Comparison of ENCODE assay signal across 9 mouse cellular contexts in the genomic region with DNA sequence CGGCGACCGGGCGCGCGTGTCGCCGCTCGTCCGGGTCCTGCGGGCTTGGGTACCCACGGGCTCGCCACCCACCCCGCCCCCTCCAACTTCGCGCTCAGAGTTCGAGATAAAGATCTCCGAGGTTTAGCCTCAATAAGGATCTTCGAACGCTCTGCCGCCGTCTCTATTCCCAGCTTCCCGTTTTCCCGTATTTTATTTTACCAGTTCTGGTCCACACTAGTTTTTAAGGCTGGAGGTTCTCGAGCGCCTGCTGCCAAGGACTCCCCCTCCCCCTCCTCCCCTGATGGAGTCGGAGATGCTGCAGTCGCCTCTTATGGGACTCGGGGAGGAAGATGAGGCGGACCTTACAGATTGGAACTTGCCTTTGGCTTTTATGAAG. TPM values are rescaled to one million over a fixed set of nuclear protein-coding genes. Genes with fewer than 3 reads are reported as not detected.
DNase-seq lines count a peak whose midpoint lies in the region; ATAC-seq and TF ChIP-seq lines count a peak whose summit lies in the region.
"Had no signal": no experiment of that assay in that cellular context is flagged by ENCODE, and none has a peak within 500 bp of the region (broad histone marks: within the 10 kb centered on the region; RNA-seq: fewer than 3 reads in every experiment).

No protein-coding gene starts in this region.

- under 1% methylated on average over 30 of the region's 30 CpGs for WGBS in heart, embryonic 12.5 days
- 1% methylated on average over 18 of the region's 30 CpGs for WGBS in intestine, embryonic 14.5 days
- under 1% methylated on average over 22 of the region's 30 CpGs for WGBS in midbrain, postnatal 0 days

- peak overlapping the region; percentile 89; the same call in 1 of the 2 replicates for H3K27ac ChIP-seq in heart, embryonic 12.5 days (ENCODE audit: poor library complexity, severe bottlenecking)
- H3K27ac ChIP-seq in intestine, embryonic 14.5 days (ENCODE audit: low read depth), result peak overlapping the region; percentile 75; the same call in 1 of the 2 replicates
- peak overlapping the region; percentile 84 for H3K27ac ChIP-seq in midbrain, postnatal 0 days (ENCODE audit: low read depth, low read length)

- H3K36me3 ChIP-seq in heart, embryonic 12.5 days, result peaks cover 14% of the 10 kb centered on the region
- H3K36me3 ChIP-seq in C2C12 (ENCODE audit: control insufficient read depth, insufficient read depth), result peaks cover 23% of the 10 kb centered on the region
- 0 out of 2 replicates have a peak, but pooled peaks cover 3% of the 10 kb centered on the region for H3K36me3 ChIP-seq in intestine, embryonic 14.5 days (ENCODE audit: control insufficient read depth, insufficient read depth, low read length)
- H3K36me3 ChIP-seq in midbrain, postnatal 0 days (ENCODE audit: insufficient read depth, low read length), result no peaks in the 10 kb centered on the region

- H3K9ac ChIP-seq in heart, embryonic 12.5 days, result peak overlapping the region; percentile 99
- H3K9ac ChIP-seq in intestine, embryonic 14.5 days (ENCODE audit: low read length), result peak overlapping the region; percentile 97
- H3K9ac ChIP-seq in midbrain, postnatal 0 days (replicated peaks; ENCODE audit: low read length, poor library complexity, severe bottlenecking), result peak overlapping the region; percentile 90

- no peak for TF ChIP-seq CTCF in C2C12 (IDR thresholded peaks at IDR 0.05; ENCODE audit: control insufficient read depth, insufficient read depth, insufficient read length)
- TF ChIP-seq CTCF in midbrain, postnatal 0 days (IDR thresholded peaks at IDR 0.05), result no peak

- H3K79me3 ChIP-seq in C2C12 (ENCODE audit: low read depth), result peaks cover 54% of the 10 kb centered on the region

- peak overlapping the region; percentile 95 for H3K4me2 ChIP-seq in heart, embryonic 12.5 days
- H3K4me2 ChIP-seq in intestine, embryonic 14.5 days (ENCODE audit: low read length), result peak overlapping the region; percentile 95
- H3K4me2 ChIP-seq in midbrain, postnatal 0 days (ENCODE audit: low read depth, low read length, poor library complexity, severe bottlenecking), result peak overlapping the region; percentile 95

- H3K9me3 ChIP-seq in heart, embryonic 12.5 days (replicated peaks), result no peaks in the 10 kb centered on the region
- no peaks in the 10 kb centered on the region for H3K9me3 ChIP-seq in intestine, embryonic 14.5 days (ENCODE audit: control insufficient read depth, low read length)
- no peaks in the 10 kb centered on the region for H3K9me3 ChIP-seq in midbrain, postnatal 0 days (ENCODE audit: low read length)

- peak overlapping the region; percentile 99 for H3K4me3 ChIP-seq in heart, embryonic 12.5 days
- peak overlapping the region; percentile 82 for H3K4me3 ChIP-seq in C2C12 (ENCODE audit: insufficient read depth, poor library complexity, severe bottlenecking)
- H3K4me3 ChIP-seq in intestine, embryonic 14.5 days (ENCODE audit: low read depth, low read length), result peak overlapping the region; percentile 92
- H3K4me3 ChIP-seq in midbrain, postnatal 0 days (ENCODE audit: low read depth, low read length), result peak overlapping the region; percentile 99

- DNase-seq in heart, adult 8-10 months (ENCODE audit: low spot score), result no peak
- DNase-seq in c-Kit-negative CD71-positive TER-119-positive erythroid progenitor cells, embryonic 14.5 days (ENCODE audit: low read depth, low spot score), result peak; percentile 16
- DNase-seq in intestine, embryonic 14.5 days (ENCODE audit: low spot score), result no peak
- peak; percentile 14 for DNase-seq in midbrain, postnatal 0 days (ENCODE audit: low spot score)
- DNase-seq in thymus, postnatal 10 days (ENCODE audit: low spot score in 2 of 2), result no peak
- no peak for DNase-seq in gastrocnemius, postnatal 36 days

- peak overlapping the region; percentile 99 for H3ac ChIP-seq in C2C12 (ENCODE audit: control insufficient read depth, insufficient read length, low read depth)

- ATAC-seq in heart, embryonic 12.5 days (ENCODE audit: insufficient number of reproducible peaks, low FRiP score), result no peak
- no peak; the same call in 1 of the 2 replicates for ATAC-seq in intestine, embryonic 14.5 days (replicated peaks; ENCODE audit: low FRiP score, low TSS enrichment, low read depth)
- no peak for ATAC-seq in midbrain, postnatal 0 days (ENCODE audit: low FRiP score)

- intact Hi-C loops in gastrocnemius, postnatal 36 days (cut with DNase I), result no loop called here

- no peaks in the 10 kb centered on the region for H3K27me3 ChIP-seq in heart, embryonic 12.5 days (replicated peaks)
- H3K27me3 ChIP-seq in C2C12 (ENCODE audit: control insufficient read depth, insufficient read depth, insufficient read length), result no peaks in the 10 kb centered on the region
- H3K27me3 ChIP-seq in intestine, embryonic 14.5 days (replicated peaks; ENCODE audit: control insufficient read depth, insufficient read depth, low read length), result no peaks in the 10 kb centered on the region
- H3K27me3 ChIP-seq in midbrain, postnatal 0 days (ENCODE audit: insufficient read depth, low read length), result no peaks in the 10 kb centered on the region

- peaks cover 57% of the 10 kb centered on the region for H3K79me2 ChIP-seq in C2C12 (ENCODE audit: control insufficient read depth, insufficient read depth)

- peaks cover 9% of the 10 kb centered on the region for H3K4me1 ChIP-seq in heart, embryonic 12.5 days (replicated peaks)
- peaks cover 10% of the 10 kb centered on the region for H3K4me1 ChIP-seq in intestine, embryonic 14.5 days (replicated peaks; ENCODE audit: control insufficient read depth, insufficient read depth, low read length)
- H3K4me1 ChIP-seq in midbrain, postnatal 0 days (ENCODE audit: insufficient read depth, low read length), result peaks cover 7% of the 10 kb centered on the region; the same call in 1 of the 2 replicates

TF ChIP-seq in C2C12, 6 proteins besides CTCF, POLR2A, EP300 and RAD21:
- TF ChIP-seq FOSL1 (IDR thresholded peaks at IDR 0.05; ENCODE audit: insufficient read depth, low read length, poor library complexity, severe bottlenecking), result no peak
- no peak for TF ChIP-seq MYOD1 (IDR thresholded peaks at IDR 0.05; ENCODE audit: control insufficient read depth, insufficient read length, low read depth)
- no peak for TF ChIP-seq MYOG (IDR thresholded peaks at IDR 0.05; ENCODE audit: control insufficient read depth, extremely low read depth, insufficient read length)
- TF ChIP-seq USF1 (IDR thresholded peaks at IDR 0.05; ENCODE audit: low read depth), result no peak
- TF ChIP-seq CEBPB (IDR thresholded peaks at IDR 0.05; ENCODE audit: low read depth), result no peak
- no peak for TF ChIP-seq MAX (IDR thresholded peaks at IDR 0.05)
TF ChIP-seq in C2C12: peak in this region for 0.

RNA-seq across cellular contexts. Expression of a gene that starts 0.8 kb away (rescaled TPM):
- polyA plus RNA-seq in heart, embryonic 12.5 days (2016; fragmentation: Nextera tagmentation; extraction: Ambion mirVana), result 13.3 and 14.1 TPM in 2 replicates
- 10 to 100 TPM; 30.3 to 35.6 (median 32.7) TPM for total RNA-seq in heart, adult 8-10 months (2022)
- polyA plus RNA-seq in C2C12 (2012; fragmentation: generic; extraction: Trizol), result 34.8 TPM
- 11.2 and 12.9 TPM in 2 replicates for polyA plus RNA-seq in intestine, embryonic 14.5 days (2014; fragmentation: Nextera tagmentation; extraction: Ambion mirVana)
- 64.8 and 65.0 TPM in 2 replicates for total RNA-seq in midbrain, postnatal 0 days (2014; rRNA removed)
- polyA plus RNA-seq in midbrain, postnatal 0 days (2015; fragmentation: Nextera tagmentation; extraction: Ambion mirVana), result 8.5 TPM in 2 replicates
- 10 to 100 TPM; 23.6 to 25.9 TPM for total RNA-seq in gastrocnemius, postnatal 36 days (2021)

RNA-seq across cellular contexts. Expression of a gene that starts 56.0 kb away (rescaled TPM):
- 1.8 and 2.1 TPM in 2 replicates for polyA plus RNA-seq in heart, embryonic 12.5 days (2016; fragmentation: Nextera tagmentation; extraction: Ambion mirVana)
- under 1 TPM; 0.09 to 0.24 (median 0.16) TPM for total RNA-seq in heart, adult 8-10 months (2022)
- polyA plus RNA-seq in C2C12 (2012; fragmentation: generic; extraction: Trizol), result 30.2 TPM
- 1.3 and 2.4 TPM in 2 replicates for polyA plus RNA-seq in intestine, embryonic 14.5 days (2014; fragmentation: Nextera tagmentation; extraction: Ambion mirVana)
- 16.3 and 22.4 TPM in 2 replicates for total RNA-seq in midbrain, postnatal 0 days (2014; rRNA removed)
- polyA plus RNA-seq in midbrain, postnatal 0 days (2015; fragmentation: Nextera tagmentation; extraction: Ambion mirVana), result 7.5 and 7.6 TPM in 2 replicates
- total RNA-seq in gastrocnemius, postnatal 36 days (2021), result under 1 TPM in 1 of 2 experiments, not detected in 1; 0.10 TPM
- total RNA-seq: neutrophil, adult 5-6 weeks had no signal

Comparison
In these comparisons a context has a peak if more than half of its experiments do, and no peak if none do; other contexts are left out.
1. DNase-seq: peak in c-Kit-negative CD71-positive TER-119-positive erythroid progenitor cells, embryonic 14.5 days (single experiment) and midbrain, postnatal 0 days (single experiment); none in heart, adult 8-10 months (single experiment), intestine, embryonic 14.5 days (single experiment), thymus, postnatal 10 days (0 of 2) and gastrocnemius, postnatal 36 days (0 of 2).
2. Peak in every context shown above with its lines, with median percentiles within 50 percentile points of each other: H3K27ac ChIP-seq, H3K4me2 ChIP-seq, H3K4me3 ChIP-seq and H3K9ac ChIP-seq.